Mouse (Mus musculus) liver, adult 2 months (tissue): Measurements from ENCODE around the gene Fam129a.
"Not testable (repeated sequence)": the region's sequence is repeated elsewhere in the genome, so short reads cannot be mapped to it uniquely, and the experiment has no call there.

Experiments
- CTCF ChIP-seq: fragments of 200-500 bp; IDR thresholded peaks from 2 replicates; pipeline ENCODE4 v1.5.1; 2011; ENCODE audit warnings: low read depth, low read length, control low read depth
- POLR2A ChIP-seq: fragments of 200-500 bp; IDR thresholded peaks from 2 replicates; pipeline ENCODE4 v1.6.1; 2011; ENCODE audit warnings: low read length, control low read depth; ENCODE audit not compliant: insufficient read depth; ENCODE audit errors: extremely low read depth

DNA sequence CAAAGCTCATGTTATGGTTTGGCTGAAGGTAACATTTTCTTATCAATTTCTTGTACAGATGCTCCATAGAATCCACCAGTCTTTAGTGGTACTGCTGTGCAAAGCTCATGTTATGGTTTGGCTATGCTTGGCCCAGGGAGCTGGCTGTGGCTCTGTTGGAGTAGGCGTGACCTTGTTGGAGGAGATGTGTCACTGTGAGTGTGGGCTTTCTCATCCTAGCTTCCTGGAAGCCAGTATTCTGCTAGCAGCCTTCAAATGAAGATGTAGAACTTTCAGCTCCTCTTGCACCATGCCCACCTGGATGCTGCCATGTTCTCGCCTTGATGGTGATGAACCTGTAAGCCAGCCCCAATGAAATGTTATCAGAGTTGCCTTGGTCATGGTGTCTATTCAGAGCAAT is 178.9 kb downstream of the Fam129a start:
- TF ChIP-seq CTCF, POLR2A: not testable (repeated sequence)
